ENCODE assay signal across 9 mouse cellular contexts in the genomic region with DNA sequence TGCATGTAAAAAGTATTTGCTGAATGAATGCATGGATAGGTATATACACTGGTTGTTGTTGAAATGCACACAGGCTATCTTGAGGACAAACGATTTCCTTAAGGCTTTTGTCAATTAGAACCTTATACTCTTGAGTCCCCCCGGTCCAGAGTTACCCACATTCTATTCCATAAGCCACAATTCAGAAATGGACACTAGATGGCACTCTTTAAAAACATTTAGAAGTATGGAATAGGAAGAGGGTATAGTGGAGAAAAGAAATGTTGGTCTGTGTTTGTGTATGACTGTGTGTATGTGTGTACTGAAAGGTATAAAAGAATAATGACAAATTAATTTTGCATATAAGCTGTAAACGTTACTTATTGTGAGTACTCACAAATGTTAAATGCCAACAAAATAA. TPM values are rescaled to one million over a fixed set of nuclear protein-coding genes. Genes with fewer than 3 reads are reported as not detected.
DNase-seq lines count a peak whose midpoint lies in the region; ATAC-seq and TF ChIP-seq lines count a peak whose summit lies in the region.
"Had no signal": no experiment of that assay in that cellular context is flagged by ENCODE, and none has a peak within 500 bp of the region (broad histone marks: within the 10 kb centered on the region; RNA-seq: fewer than 3 reads in every experiment).

No protein-coding gene starts in this region.

- no peaks in the 10 kb centered on the region for H3K9me3 ChIP-seq in kidney, embryonic 15.5 days (replicated peaks)
- no peaks in the 10 kb centered on the region for H3K9me3 ChIP-seq in forebrain, embryonic 14.5 days (replicated peaks; ENCODE audit: control insufficient read depth, low read length)
- no peaks in the 10 kb centered on the region for H3K9me3 ChIP-seq in lung, embryonic 16.5 days (ENCODE audit: control insufficient read depth, low read length)
- H3K9me3 ChIP-seq in stomach, postnatal 0 days (ENCODE audit: control insufficient read depth, low read length), result no peaks in the 10 kb centered on the region
- H3K9me3 ChIP-seq: megakaryocyte, embryonic 14.5 days had no signal

- TF ChIP-seq CTCF in stomach, postnatal 0 days (IDR thresholded peaks at IDR 0.05; ENCODE audit: low read depth), result peak; percentile 78

- no peak overlapping the region for H3K4me2 ChIP-seq in kidney, embryonic 15.5 days
- H3K4me2 ChIP-seq in forebrain, embryonic 14.5 days (ENCODE audit: low read length), result no peak overlapping the region
- H3K4me2 ChIP-seq in lung, embryonic 16.5 days (ENCODE audit: low read depth, low read length), result no peak overlapping the region
- no peak overlapping the region for H3K4me2 ChIP-seq in stomach, postnatal 0 days (replicated peaks; ENCODE audit: low read depth)

- 0 out of 2 replicates have a peak, but pooled peaks have one; percentile 54 for ATAC-seq in kidney, embryonic 15.5 days (replicated peaks; ENCODE audit: low FRiP score)
- peak; percentile 81 for ATAC-seq in forebrain, embryonic 14.5 days
- peak; percentile 62 for ATAC-seq in lung, embryonic 16.5 days (ENCODE audit: low read depth)
- 0 out of 2 replicates have a peak, but pooled peaks have one; percentile 69 for ATAC-seq in stomach, postnatal 0 days (ENCODE audit: low FRiP score, low TSS enrichment)

- H3K9ac ChIP-seq in kidney, embryonic 15.5 days, result no peak overlapping the region
- H3K9ac ChIP-seq in forebrain, embryonic 14.5 days (ENCODE audit: low read length), result no peak overlapping the region
- no peak overlapping the region for H3K9ac ChIP-seq in lung, embryonic 16.5 days (ENCODE audit: low read length)
- no peak overlapping the region for H3K9ac ChIP-seq in stomach, postnatal 0 days (ENCODE audit: low read length)

- no peak overlapping the region for H3K27ac ChIP-seq in kidney, embryonic 15.5 days
- H3K27ac ChIP-seq in forebrain, embryonic 14.5 days (ENCODE audit: low read depth, low read length), result no peak overlapping the region
- H3K27ac ChIP-seq in lung, embryonic 16.5 days (ENCODE audit: low read length), result no peak overlapping the region
- no peak overlapping the region for H3K27ac ChIP-seq in stomach, postnatal 0 days (replicated peaks)

- no peak overlapping the region for H3K4me3 ChIP-seq in kidney, embryonic 15.5 days (replicated peaks)
- no peak overlapping the region for H3K4me3 ChIP-seq in forebrain, embryonic 14.5 days (ENCODE audit: low read depth, low read length)
- H3K4me3 ChIP-seq in lung, embryonic 16.5 days (ENCODE audit: low read length), result no peak overlapping the region
- H3K4me3 ChIP-seq in stomach, postnatal 0 days (ENCODE audit: low read depth, low read length), result no peak overlapping the region
- H3K4me3 ChIP-seq: megakaryocyte, embryonic 14.5 days had no signal

- peaks cover 34% of the 10 kb centered on the region for H3K36me3 ChIP-seq in kidney, embryonic 15.5 days
- H3K36me3 ChIP-seq in forebrain, embryonic 14.5 days (ENCODE audit: control insufficient read depth, insufficient read depth, low read length), result peaks cover 33% of the 10 kb centered on the region
- peaks cover 15% of the 10 kb centered on the region for H3K36me3 ChIP-seq in lung, embryonic 16.5 days (ENCODE audit: control insufficient read depth, insufficient read depth, low read length)
- H3K36me3 ChIP-seq in stomach, postnatal 0 days (ENCODE audit: control insufficient read depth, insufficient read depth, low read length), result no peaks in the 10 kb centered on the region

- TF ChIP-seq EP300 in stomach, postnatal 0 days (optimal IDR thresholded peaks at IDR 0.05), result no peak

- no peak for DNase-seq in kidney, adult 18-20 months
- DNase-seq in Muller cell, postnatal 12 days (ENCODE audit: inconsistent ontology term), result peak; percentile 63
- peak; percentile 85 for DNase-seq in forebrain, embryonic 14.5 days (ENCODE audit: low spot score)
- no peak for DNase-seq in stomach, postnatal 0 days (ENCODE audit: low spot score)
- DNase-seq in thymus, postnatal 36 days, result no peak
- no peak for DNase-seq in gastrocnemius, adult 8-10 months (ENCODE audit: low spot score in 2 of 2)

- WGBS in kidney, embryonic 15.5 days, result 75% methylated on average over 3 of the region's 3 CpGs
- 73% methylated on average over 3 of the region's 3 CpGs for WGBS in forebrain, embryonic 14.5 days
- WGBS in lung, embryonic 16.5 days, result 60% methylated on average over 3 of the region's 3 CpGs
- 49% methylated on average over 3 of the region's 3 CpGs for WGBS in stomach, postnatal 0 days

- H3K4me1 ChIP-seq in kidney, embryonic 15.5 days, result peaks cover 6% of the 10 kb centered on the region; the same call in 1 of the 2 replicates
- 0 out of 2 replicates have a peak, but pooled peaks cover 2% of the 10 kb centered on the region for H3K4me1 ChIP-seq in forebrain, embryonic 14.5 days (ENCODE audit: control insufficient read depth, insufficient read depth, low read length)
- H3K4me1 ChIP-seq in lung, embryonic 16.5 days (replicated peaks; ENCODE audit: control insufficient read depth, insufficient read depth, low read length), result peaks cover 4% of the 10 kb centered on the region; the same call in 1 of the 2 replicates
- H3K4me1 ChIP-seq in stomach, postnatal 0 days (replicated peaks; ENCODE audit: control insufficient read depth, insufficient read depth), result no peaks in the 10 kb centered on the region

- H3K27me3 ChIP-seq in kidney, embryonic 15.5 days, result no peaks in the 10 kb centered on the region
- no peaks in the 10 kb centered on the region for H3K27me3 ChIP-seq in forebrain, embryonic 14.5 days (replicated peaks; ENCODE audit: control insufficient read depth, insufficient read depth, low read length)
- H3K27me3 ChIP-seq in lung, embryonic 16.5 days (ENCODE audit: control insufficient read depth, insufficient read depth, low read depth, low read length), result no peaks in the 10 kb centered on the region
- no peaks in the 10 kb centered on the region for H3K27me3 ChIP-seq in stomach, postnatal 0 days (ENCODE audit: control insufficient read depth, insufficient read depth, low read length)
- H3K27me3 ChIP-seq: megakaryocyte, embryonic 14.5 days had no signal

RNA-seq across cellular contexts. Expression of gene Ints12, which starts 5.8 kb away (rescaled TPM):
- polyA plus RNA-seq in kidney, embryonic 15.5 days (2015; fragmentation: Nextera tagmentation; extraction: Ambion mirVana), result 22.0 and 24.1 TPM in 2 replicates
- polyA plus RNA-seq in forebrain, embryonic 14.5 days (2014; fragmentation: Nextera tagmentation; extraction: Ambion mirVana), result 21.0 TPM in 2 replicates
- polyA plus RNA-seq in lung, embryonic 16.5 days (2015; fragmentation: Nextera tagmentation; extraction: Ambion mirVana), result 20.5 and 24.3 TPM in 2 replicates
- 13.7 and 14.2 TPM in 2 replicates for polyA plus RNA-seq in stomach, postnatal 0 days (2015; fragmentation: Nextera tagmentation; extraction: Ambion mirVana)
- 10 to 100 TPM in 1 of 4 experiments, 1 to 10 TPM in 3; 7.0 to 11.6 (median 8.9) TPM for total RNA-seq in gastrocnemius, adult 8-10 months (2022)

RNA-seq across cellular contexts. Expression of gene Gstcd, which starts 6.0 kb away (rescaled TPM):
- 8.6 and 9.0 TPM in 2 replicates for polyA plus RNA-seq in kidney, embryonic 15.5 days (2015; fragmentation: Nextera tagmentation; extraction: Ambion mirVana)
- polyA plus RNA-seq in forebrain, embryonic 14.5 days (2014; fragmentation: Nextera tagmentation; extraction: Ambion mirVana), result 4.9 and 5.2 TPM in 2 replicates
- polyA plus RNA-seq in lung, embryonic 16.5 days (2015; fragmentation: Nextera tagmentation; extraction: Ambion mirVana), result 6.8 and 7.8 TPM in 2 replicates
- 2.5 and 2.8 TPM in 2 replicates for polyA plus RNA-seq in stomach, postnatal 0 days (2015; fragmentation: Nextera tagmentation; extraction: Ambion mirVana)
- total RNA-seq in gastrocnemius, adult 8-10 months (2022), result 1 to 10 TPM; 1.8 to 2.4 (median 2.1) TPM

Comparison
In these comparisons a context has a peak if more than half of its experiments do, and no peak if none do; other contexts are left out.
1. DNase-seq: peak in Muller cell, postnatal 12 days (single experiment) and forebrain, embryonic 14.5 days (single experiment); none in kidney, adult 18-20 months (single experiment), stomach, postnatal 0 days (single experiment), thymus, postnatal 36 days (0 of 2) and gastrocnemius, adult 8-10 months (0 of 2).
2. Peak in every context shown above with its lines, with median percentiles within 50 percentile points of each other: ATAC-seq.